Mouse (Mus musculus) embryonic facial prominence, embryonic 14.5 days (tissue): Measurements from ENCODE around the gene Nlrc4. TPM values are rescaled to one million over a fixed set of nuclear protein-coding genes. Genes with fewer than 3 reads are reported as not detected.

ENCODE experiments used
- ATAC-seq: fragments of 200-750 bp; cut with Nextera tagmentation; 2 replicates; pipeline ENCODE4 v1.8.0; 2017; ENCODE audit warnings: low read depth, moderate number of reproducible peaks, moderate TSS enrichment
- DNase-seq: peaks from one replicate; pipeline ENCODE4 v3.0.0-alpha.2; 2015; ENCODE audit warnings: low spot score
- H3K27ac ChIP-seq: fragments of 300-500 bp; sonication (generic); replicated peaks from 2 replicates; pipeline ENCODE4 v1.5.1; 2014; ENCODE audit warnings: low read depth, mild to moderate bottlenecking, low read length, moderate library complexity
- H3K27me3 ChIP-seq: fragments of 300-500 bp; sonication (generic); replicated peaks from 2 replicates; pipeline ENCODE4 v1.6.1; 2014; ENCODE audit warnings: low read length; ENCODE audit not compliant: control insufficient read depth, insufficient read depth
- H3K36me3 ChIP-seq: fragments of 300-500 bp; sonication (generic); 2 replicates; pipeline ENCODE4 v1.6.1; 2014; ENCODE audit warnings: low read length, mixed read lengths; ENCODE audit not compliant: control insufficient read depth, insufficient read depth
- H3K4me1 ChIP-seq: fragments of 300-500 bp; sonication (generic); 2 replicates; pipeline ENCODE4 v1.6.1; 2014; ENCODE audit warnings: antibody characterized with exemption, low read length; ENCODE audit not compliant: control insufficient read depth, insufficient read depth
- H3K4me2 ChIP-seq: fragments of 300-500 bp; sonication (generic); 2 replicates; pipeline ENCODE4 v1.6.1; 2014; ENCODE audit warnings: low read depth, mild to moderate bottlenecking, low read length, moderate library complexity, mixed read lengths
- H3K4me3 ChIP-seq: fragments of 300-500 bp; sonication (generic); 2 replicates; pipeline ENCODE4 v1.5.1; 2014; ENCODE audit warnings: low read depth, mild to moderate bottlenecking, low read length
- H3K9ac ChIP-seq: fragments of 300-500 bp; sonication (generic); 2 replicates; pipeline ENCODE4 v1.6.1; 2014; ENCODE audit warnings: low read depth, mild to moderate bottlenecking, low read length, moderate library complexity, mixed read lengths
- H3K9me3 ChIP-seq: fragments of 300-500 bp; sonication (generic); 2 replicates; pipeline ENCODE4 v1.6.1; 2016; ENCODE audit warnings: low read length; ENCODE audit not compliant: control insufficient read depth
- WGBS: fragments of 180-500 bp; shearing (Covaris S2); extraction: QIAGEN DNeasy Blood & Tissue Kit; methylation state at CpG from one replicate; pipeline ENCODE4 v1.1.7; 2014; 5-methylcytosine and 5-hydroxymethylcytosine counted together
- polyA plus RNA-seq: library from polyadenylated mRNA; unstranded; fragments of >200 nt; fragmentation: Nextera tagmentation; extraction: Ambion mirVana; gene quantifications from 2 replicates; pipeline ENCODE4 v1.2.1, GENCODE M21; 2014

The Nlrc4 gene
- polyA plus RNA-seq, 1 experiment from 2014 or later: 0.22 TPM

- Histone ChIP-seq H3K4me2 (no peak overlapping the region), H3K4me3 (no peak overlapping the region), H3K9me3 (no peaks in the 10 kb centered on the region), H3K36me3 (peaks cover 88% of the 10 kb centered on the region), H3K4me1 (no peaks in the 10 kb centered on the region), H3K27ac (no peak overlapping the region), H3K9ac (no peak overlapping the region), H3K27me3 (no peaks in the 10 kb centered on the region)
- ATAC-seq (no peak), DNase-seq (no peak)
- 88% methylated on average over 8 of the region's 8 CpGs for WGBS
Observed at GRCm38 (mm10) chr17:74416841-74417360, 42.0 kb downstream of the Nlrc4 start.

DNA sequence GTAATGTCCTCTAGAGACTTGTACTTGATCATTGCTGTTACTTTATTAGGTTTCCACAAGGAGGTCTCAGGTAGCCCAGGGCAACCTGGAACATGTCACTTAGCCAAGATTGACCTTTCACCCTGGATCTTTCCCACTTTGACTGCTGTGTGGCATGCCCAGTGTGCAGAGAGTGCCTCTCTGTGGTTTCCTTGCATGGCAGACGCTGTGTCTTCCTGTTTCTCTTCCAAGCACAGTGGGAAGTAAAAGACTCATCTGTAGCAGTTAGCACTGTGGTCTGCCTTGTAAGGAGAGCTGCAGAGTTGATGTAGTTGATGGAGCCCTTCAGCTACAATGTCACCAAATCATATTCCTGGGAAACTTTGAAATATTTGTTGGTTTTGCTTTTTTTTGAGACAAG, 44.3 kb downstream of the Nlrc4 start:
- Histone ChIP-seq H3K4me2 (no peak overlapping the region), H3K4me1 (no peaks in the 10 kb centered on the region), H3K9me3 (no peaks in the 10 kb centered on the region), H3K27ac (no peak overlapping the region), H3K4me3 (no peak overlapping the region), H3K9ac (no peak overlapping the region), H3K36me3 (peaks cover 87% of the 10 kb centered on the region), H3K27me3 (no peaks in the 10 kb centered on the region)
- ATAC-seq (no peak), DNase-seq (no peak)
- 65% methylated on average over 1 of the region's 1 CpGs for WGBS

- DNase-seq: no peak
- ATAC-seq: no peak
Observed at GRCm38 (mm10) chr17:74413324-74413723, 45.6 kb downstream of the Nlrc4 start.

GRCm38 (mm10) chr17:74409722-74410121, 49.2 kb downstream of the Nlrc4 start:
- Histone ChIP-seq H3K4me1 (no peaks in the 10 kb centered on the region), H3K27me3 (no peaks in the 10 kb centered on the region), H3K9me3 (no peaks in the 10 kb centered on the region), H3K36me3 (peaks cover 78% of the 10 kb centered on the region), H3K4me3 (no peak overlapping the region), H3K4me2 (no peak overlapping the region), H3K9ac (no peak overlapping the region), H3K27ac (no peak overlapping the region)
- no peak for DNase-seq
- ATAC-seq: no peak
- 68% methylated on average over 4 of the region's 4 CpGs for WGBS

More at GRCm38 (mm10) chr17:74413324-74413723, 45.6 kb downstream of the Nlrc4 start:
- H3K27ac ChIP-seq: no peak overlapping the region
- WGBS: 82% methylated on average over 8 of the region's 8 CpGs
- no peaks in the 10 kb centered on the region for H3K27me3 ChIP-seq
- H3K4me1 ChIP-seq: no peaks in the 10 kb centered on the region
- no peaks in the 10 kb centered on the region for H3K9me3 ChIP-seq
- H3K9ac ChIP-seq: no peak overlapping the region
- no peak overlapping the region for H3K4me3 ChIP-seq
- no peak overlapping the region for H3K4me2 ChIP-seq
- peaks cover 87% of the 10 kb centered on the region for H3K36me3 ChIP-seq

DNA sequence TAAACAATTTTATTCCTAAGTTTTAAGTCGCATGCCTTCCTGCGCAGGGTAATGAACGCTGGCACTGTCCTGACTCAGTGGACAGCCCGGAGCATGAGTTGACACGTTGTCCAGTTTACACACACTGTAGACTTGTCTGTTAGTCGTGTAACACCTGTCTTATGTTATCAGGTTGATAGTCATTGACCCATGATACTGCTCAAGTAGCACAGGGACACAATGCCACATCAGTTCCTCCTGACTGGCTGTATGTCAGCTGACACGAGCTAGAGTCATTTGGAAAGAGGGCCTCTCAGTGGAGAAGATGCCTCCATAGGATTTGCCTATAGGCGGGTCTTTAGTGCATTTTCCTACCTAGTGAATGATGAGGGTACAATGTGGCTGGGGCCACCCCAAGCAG, 52.5 kb downstream of the Nlrc4 start:
- WGBS: 84% methylated on average over 8 of the region's 8 CpGs
- ATAC-seq (no peak), DNase-seq (no peak)
- H3K27ac ChIP-seq: no peak overlapping the region
- no peaks in the 10 kb centered on the region for H3K4me1 ChIP-seq
- no peak overlapping the region for H3K4me3 ChIP-seq
- no peak overlapping the region for H3K4me2 ChIP-seq
- H3K9me3 ChIP-seq: no peaks in the 10 kb centered on the region
- H3K36me3 ChIP-seq: peaks cover 78% of the 10 kb centered on the region
- H3K9ac ChIP-seq: no peak overlapping the region
- no peaks in the 10 kb centered on the region for H3K27me3 ChIP-seq

- H3K4me3 ChIP-seq: no peak overlapping the region
- H3K27me3 ChIP-seq: no peaks in the 10 kb centered on the region
- H3K4me1 ChIP-seq: no peaks in the 10 kb centered on the region
- H3K9ac ChIP-seq: no peak overlapping the region
- DNase-seq (no peak), ATAC-seq (no peak)
- H3K36me3 ChIP-seq: peaks cover 51% of the 10 kb centered on the region
- no peaks in the 10 kb centered on the region for H3K9me3 ChIP-seq
- H3K27ac ChIP-seq: no peak overlapping the region
- 88% methylated on average over 12 of the region's 12 CpGs for WGBS
- H3K4me2 ChIP-seq: no peak overlapping the region
Observed at GRCm38 (mm10) chr17:74402486-74403222, 56.3 kb downstream of the Nlrc4 start.

GRCm38 (mm10) chr17:74397173-74397572, 61.8 kb downstream of the Nlrc4 start:
- Histone ChIP-seq H3K4me1 (peaks cover 7% of the 10 kb centered on the region), H3K4me2 (no peak overlapping the region), H3K36me3 (peaks cover 3% of the 10 kb centered on the region; the same call in 1 of the 2 replicates), H3K27me3 (no peaks in the 10 kb centered on the region), H3K9ac (no peak overlapping the region), H3K27ac (no peak overlapping the region), H3K4me3 (no peak overlapping the region), H3K9me3 (no peaks in the 10 kb centered on the region)
- 77% methylated on average over 2 of the region's 2 CpGs for WGBS
- DNase-seq: no peak
- ATAC-seq: no peak

- Histone ChIP-seq H3K36me3 (no peaks in the 10 kb centered on the region), H3K4me2 (peak overlapping the region; percentile 70), H3K4me1 (peaks cover 7% of the 10 kb centered on the region), H3K27ac (no peak overlapping the region), H3K27me3 (no peaks in the 10 kb centered on the region), H3K4me3 (0 out of 2 replicates have a peak overlapping the region, but pooled peaks have one; percentile 60), H3K9me3 (no peaks in the 10 kb centered on the region), H3K9ac (no peak overlapping the region)
- DNase-seq: no peak
- no peak for ATAC-seq
- 77% methylated on average over 4 of the region's 4 CpGs for WGBS
Observed at GRCm38 (mm10) chr17:74396766-74397165, 62.2 kb downstream of the Nlrc4 start.
